14 mouse cellular contexts compared by ENCODE assay signal in the genomic region with DNA sequence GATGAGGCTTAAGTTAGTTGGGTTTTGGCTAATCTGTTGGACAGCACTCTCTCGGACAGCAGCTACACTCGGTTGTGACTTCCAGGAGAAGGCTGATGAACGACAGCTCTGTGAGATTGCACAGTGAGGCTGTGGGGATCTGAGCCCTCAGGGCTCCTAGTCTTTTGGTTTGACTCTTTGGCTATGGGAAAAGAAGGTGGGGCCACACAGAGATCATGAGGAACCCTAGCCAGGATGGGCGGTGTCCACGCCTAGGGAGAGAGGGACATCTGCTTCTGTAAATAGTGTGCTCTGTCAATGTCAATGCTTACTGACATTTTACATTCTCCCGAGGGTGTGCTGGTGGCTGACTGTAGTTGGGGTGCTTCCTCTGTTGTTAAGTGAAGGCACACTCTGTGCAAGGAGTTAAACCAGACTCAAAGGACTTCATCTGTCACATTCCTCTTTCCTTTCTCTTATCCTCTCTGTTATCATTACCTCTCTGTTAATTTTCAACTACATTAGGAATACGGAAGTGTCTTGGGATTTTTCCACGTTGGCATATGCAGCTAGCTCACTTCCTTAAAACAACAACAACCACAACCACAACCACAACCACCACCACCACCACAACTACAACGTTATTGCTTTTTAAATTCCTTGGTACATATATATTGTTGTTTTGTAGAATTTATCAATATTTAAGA. TPM values are rescaled to one million over a fixed set of nuclear protein-coding genes. Genes with fewer than 3 reads are reported as not detected.
A peak's percentile ranks its signal among the peaks of the same experiment; 100 is the strongest.
DNase-seq lines count a peak whose midpoint lies in the region; ATAC-seq and TF ChIP-seq lines count a peak whose summit lies in the region.
"Had no signal": no experiment of that assay in that cellular context is flagged by ENCODE, and none has a peak within 500 bp of the region (broad histone marks: within the 10 kb centered on the region; RNA-seq: fewer than 3 reads in every experiment).

No protein-coding gene starts in this region.

- DNase-seq in adrenal gland, postnatal 14 days: peak; percentile 14
- no peak for DNase-seq in adrenal gland, postnatal 25 days
- DNase-seq in heart, embryonic 10.5 days (ENCODE audit: low spot score): no peak
- no peak for DNase-seq in left cerebral cortex, adult 2 months (ENCODE audit: extremely low spot score in 1 of 2, low spot score in 2 of 2)
- no peak for DNase-seq in left cerebral cortex, adult 11 months (ENCODE audit: low spot score)
- DNase-seq in right cerebral cortex, postnatal 14 days: no peak
- DNase-seq: adrenal gland, postnatal 10 days; cerebellum, adult 9-11 months; kidney, postnatal 25 days had no signal

- H3K36me3 ChIP-seq in heart, embryonic 10.5 days: no peaks in the 10 kb centered on the region
- no peaks in the 10 kb centered on the region for H3K36me3 ChIP-seq in intestine, postnatal 0 days (ENCODE audit: control insufficient read depth, insufficient read depth)
- H3K36me3 ChIP-seq: embryonic facial prominence, embryonic 15.5 days; neural tube, embryonic 15.5 days had no signal

- H3K9me3 ChIP-seq in heart, embryonic 10.5 days: no peaks in the 10 kb centered on the region
- no peaks in the 10 kb centered on the region for H3K9me3 ChIP-seq in intestine, postnatal 0 days (ENCODE audit: control insufficient read depth)
- H3K9me3 ChIP-seq: embryonic facial prominence, embryonic 15.5 days; neural tube, embryonic 15.5 days had no signal

- peaks cover 20% of the 10 kb centered on the region for H3K4me1 ChIP-seq in heart, embryonic 10.5 days
- H3K4me1 ChIP-seq in intestine, postnatal 0 days (replicated peaks; ENCODE audit: control insufficient read depth, insufficient read depth, low read length): peaks cover 6% of the 10 kb centered on the region; the same call in 1 of the 2 replicates
- H3K4me1 ChIP-seq: embryonic facial prominence, embryonic 15.5 days had no signal

- ATAC-seq in intestine, postnatal 0 days: peak; percentile 51
- peak; percentile 31; the same call in 1 of the 2 replicates for ATAC-seq in megakaryocyte progenitor cell, adult 5-6 weeks (replicated peaks; ENCODE audit: poor library complexity)

- H3K4me2 ChIP-seq in intestine, postnatal 0 days (replicated peaks; ENCODE audit: low read depth): peak overlapping the region; percentile 41
- H3K4me2 ChIP-seq: embryonic facial prominence, embryonic 15.5 days; midbrain, embryonic 11.5 days; neural tube, embryonic 15.5 days had no signal

- H3K9ac ChIP-seq in intestine, postnatal 0 days (ENCODE audit: low read depth, low read length): no peak overlapping the region
- H3K9ac ChIP-seq: embryonic facial prominence, embryonic 15.5 days; neural tube, embryonic 15.5 days had no signal

- WGBS in heart, embryonic 10.5 days: 26% methylated on average over 9 of the region's 9 CpGs
- WGBS in intestine, postnatal 0 days: 23% methylated on average over 9 of the region's 9 CpGs

- intact Hi-C loops in left cerebral cortex, adult 2 months (cut with DNase I): loop anchor here (10.0 kb wide), 1 partner anchor 318 kb away; a partner anchor contains a TSS

- H3K27me3 ChIP-seq in heart, embryonic 10.5 days (ENCODE audit: insufficient read depth, poor library complexity, severe bottlenecking): no peaks in the 10 kb centered on the region
- H3K27me3 ChIP-seq in intestine, postnatal 0 days (replicated peaks; ENCODE audit: control insufficient read depth, insufficient read depth, low read length): no peaks in the 10 kb centered on the region
- H3K27me3 ChIP-seq: embryonic facial prominence, embryonic 15.5 days; neural tube, embryonic 15.5 days had no signal

- 0 out of 2 replicates have a peak overlapping the region, but pooled peaks have one; percentile 19 for H3K27ac ChIP-seq in heart, embryonic 10.5 days
- peak overlapping the region; percentile 11; the same call in 1 of the 2 replicates for H3K27ac ChIP-seq in intestine, postnatal 0 days (ENCODE audit: low read depth, low read length)
- no peak overlapping the region for H3K27ac ChIP-seq in left cerebral cortex, adult 2 months
- H3K27ac ChIP-seq: embryonic facial prominence, embryonic 15.5 days; neural tube, embryonic 15.5 days had no signal

- H3K4me3 ChIP-seq in heart, embryonic 10.5 days: no peak overlapping the region; the same call in 1 of the 2 replicates
- H3K4me3 ChIP-seq in intestine, postnatal 0 days (ENCODE audit: low read depth, low read length): no peak overlapping the region
- H3K4me3 ChIP-seq in left cerebral cortex, adult 2 months: no peak overlapping the region
- H3K4me3 ChIP-seq: embryonic facial prominence, embryonic 15.5 days; neural tube, embryonic 15.5 days had no signal

- TF ChIP-seq CTCF in intestine, postnatal 0 days (IDR thresholded peaks at IDR 0.05; ENCODE audit: low read depth): no peak
- no peak for TF ChIP-seq CTCF in left cerebral cortex, adult 2 months (IDR thresholded peaks at IDR 0.05)

RNA-seq across cellular contexts. Expression of a gene that starts 54.2 kb away (rescaled TPM):
- total RNA-seq in adrenal gland, postnatal 14 days (2021): 0.52 and 4.2 TPM in 2 replicates
- 0.52 and 0.58 TPM in 2 replicates for total RNA-seq in adrenal gland, postnatal 25 days (2021)
- 0.16 TPM in 2 replicates for polyA plus RNA-seq in heart, embryonic 10.5 days (2016; fragmentation: Nextera tagmentation; extraction: Ambion mirVana)
- polyA plus RNA-seq in intestine, postnatal 0 days (2015; fragmentation: Nextera tagmentation; extraction: Ambion mirVana): 0.13 and 0.14 TPM in 2 replicates
- 2.1 and 2.2 TPM in 2 replicates for total RNA-seq in megakaryocyte progenitor cell, adult 5-6 weeks (2015)
- total RNA-seq in megakaryocyte progenitor cell, adult 5-6 weeks (2017): 1.1 and 1.7 TPM in 2 replicates
- under 1 TPM; 0.40 to 0.50 TPM for total RNA-seq in left cerebral cortex, adult 2 months (2021)
